Mouse (Mus musculus) heart, postnatal 0 days (tissue): ENCODE results near the gene Chd8. TPM values are rescaled to one million over a fixed set of nuclear protein-coding genes. Genes with fewer than 3 reads are reported as not detected.

ENCODE experiments used
- ATAC-seq: fragments of 200-750 bp; cut with Nextera tagmentation; 2 replicates; pipeline ENCODE4 v1.8.0; 2017; ENCODE audit warnings: low read depth, moderate number of reproducible peaks, moderate library complexity; ENCODE audit not compliant: insufficient read depth
- DNase-seq: peaks from one replicate; pipeline ENCODE4 v3.0.0-alpha.2; 2016; ENCODE audit warnings: low spot score
- H3K27ac ChIP-seq: fragments of 300-500 bp; sonication (generic); 2 replicates; pipeline ENCODE4 v1.5.1; 2014; ENCODE audit warnings: low read depth, mild to moderate bottlenecking
- H3K27me3 ChIP-seq: fragments of 300-500 bp; sonication (generic); 2 replicates; pipeline ENCODE4 v1.6.1; 2014; ENCODE audit warnings: low read length, mixed read lengths; ENCODE audit not compliant: control insufficient read depth, insufficient read depth
- H3K36me3 ChIP-seq: fragments of 300-500 bp; sonication (generic); replicated peaks from 2 replicates; pipeline ENCODE4 v1.6.1; 2014; ENCODE audit warnings: low read length, mixed read lengths; ENCODE audit not compliant: control insufficient read depth, insufficient read depth
- H3K4me1 ChIP-seq: fragments of 300-500 bp; sonication (generic); 2 replicates; pipeline ENCODE4 v1.6.1; 2014; ENCODE audit warnings: antibody characterized with exemption; ENCODE audit not compliant: control insufficient read depth, insufficient read depth
- H3K4me2 ChIP-seq: fragments of 300-500 bp; sonication (generic); 2 replicates; pipeline ENCODE4 v1.6.1; 2014; ENCODE audit warnings: low read depth, mild to moderate bottlenecking, low read length, moderate library complexity
- H3K4me3 ChIP-seq: fragments of 300-500 bp; sonication (generic); 2 replicates; pipeline ENCODE4 v1.5.1; 2014; ENCODE audit warnings: low read depth, low read length
- H3K9ac ChIP-seq: fragments of 300-500 bp; sonication (generic); replicated peaks from 2 replicates; pipeline ENCODE4 v1.6.1; 2014; ENCODE audit warnings: low read depth, low read length, mixed read lengths
- H3K9me3 ChIP-seq: fragments of 300-500 bp; sonication (generic); replicated peaks from 2 replicates; pipeline ENCODE4 v1.6.1; 2016; ENCODE audit warnings: low read length; ENCODE audit not compliant: control insufficient read depth
- CTCF ChIP-seq: IDR thresholded peaks from 2 replicates; pipeline ENCODE4 v1.5.1; 2016; ENCODE audit warnings: antibody characterized with exemption, control low read depth, low read depth
- EP300 ChIP-seq: IDR thresholded peaks from 2 replicates; pipeline ENCODE4 v1.6.1; 2016; ENCODE audit warnings: antibody characterized with exemption, low read depth
- WGBS: fragments of 180-500 bp; shearing (Covaris S2); extraction: QIAGEN DNeasy Blood & Tissue Kit; methylation state at CpG from one replicate; pipeline ENCODE4 v1.1.7; 2014; 5-methylcytosine and 5-hydroxymethylcytosine counted together
- polyA plus RNA-seq: library from polyadenylated mRNA; unstranded; fragments of >200 nt; fragmentation: Nextera tagmentation; extraction: Ambion mirVana; gene quantifications from 2 replicates; pipeline ENCODE4 v1.2.1, GENCODE M21; 2015
- total RNA-seq: library from RNA; depleted of rRNA; stranded (reverse); fragments of >200 nt; gene quantifications from 2 replicates; pipeline ENCODE4 v1.2.3, GENCODE M21; 2014; ENCODE audit warnings: low replicate concordance

Gene Chd8
- total and polyA plus RNA-seq, 2 experiments from 2014 or later = 13.0 to 28.8 TPM

- ATAC-seq = no peak
- TF ChIP-seq CTCF (no peak), EP300 (no peak)
- Histone ChIP-seq H3K27ac (no peak overlapping the region), H3K4me1 (no peaks in the 10 kb centered on the region), H3K4me2 (no peak overlapping the region), H3K9me3 (no peaks in the 10 kb centered on the region), H3K36me3 (peaks cover 38% of the 10 kb centered on the region), H3K27me3 (no peaks in the 10 kb centered on the region), H3K4me3 (no peak overlapping the region), H3K9ac (no peak overlapping the region)
- 85% methylated on average over 3 of the region's 3 CpGs for WGBS
- DNase-seq = no peak
Measured at GRCm38 (mm10) chr14:52284191-52284590, 26.6 kb upstream of the Chd8 start.

DNA sequence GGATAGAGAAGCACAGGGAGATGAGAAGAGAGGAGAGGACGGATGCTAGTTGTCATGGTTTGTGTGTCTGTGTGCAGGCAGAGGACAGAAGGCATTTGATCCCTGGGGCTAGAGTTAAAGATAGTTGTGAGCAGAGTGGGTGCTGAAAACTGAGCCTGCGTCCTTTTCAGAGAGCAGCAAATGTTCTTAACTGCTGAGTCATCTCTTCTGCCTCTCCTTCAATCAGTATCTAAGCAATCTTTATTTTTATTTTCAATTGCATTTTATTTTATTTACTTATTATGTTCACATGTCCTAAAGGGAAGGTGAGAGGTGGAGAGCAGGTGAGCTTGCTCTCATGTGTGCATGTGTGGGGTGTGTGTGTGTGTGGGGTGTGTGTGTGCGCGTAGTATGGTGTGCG, 26.0 kb upstream of the Chd8 start:
- TF ChIP-seq CTCF (no peak), EP300 (no peak)
- no peak overlapping the region for H3K4me3 ChIP-seq

DNA sequence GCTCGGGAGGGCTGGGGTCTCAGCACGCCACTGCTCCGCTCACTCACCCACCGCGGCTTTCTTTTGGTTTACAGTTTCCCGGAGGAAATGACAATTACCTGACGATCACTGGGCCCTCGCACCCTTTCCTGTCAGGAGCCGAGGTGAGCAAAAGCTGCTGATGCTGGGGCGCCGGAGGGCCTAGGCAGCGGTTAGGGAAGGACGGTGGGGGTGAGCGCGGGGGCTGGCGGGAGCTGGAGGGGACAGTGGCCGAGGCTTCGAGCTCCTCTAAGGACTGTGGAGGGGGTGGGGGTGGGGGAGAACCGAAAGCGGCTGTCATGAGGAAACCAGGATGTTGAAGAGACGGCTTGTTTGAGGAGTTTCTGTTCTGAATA, 22.2 kb upstream of the Chd8 start:
- TF ChIP-seq CTCF (no peak), EP300 (no peak)
- 0 out of 2 replicates have a peak, but pooled peaks have one; percentile 18 for ATAC-seq
- peak overlapping the region; percentile 69 for H3K4me2 ChIP-seq
- H3K4me1 ChIP-seq = no peaks in the 10 kb centered on the region
- H3K27me3 ChIP-seq = no peaks in the 10 kb centered on the region
- H3K27ac ChIP-seq = peak overlapping the region; percentile 87
- H3K9ac ChIP-seq = peak overlapping the region; percentile 86
- peaks cover 9% of the 10 kb centered on the region for H3K36me3 ChIP-seq
- H3K4me3 ChIP-seq = peak overlapping the region; percentile 88
- H3K9me3 ChIP-seq = no peaks in the 10 kb centered on the region
- peak; percentile 24 for DNase-seq
- 1% methylated on average over 21 of the region's 21 CpGs for WGBS

More for the DNA sequence above, 26.0 kb upstream of the Chd8 start:
- Histone ChIP-seq H3K4me2 (no peak overlapping the region), H3K9me3 (no peaks in the 10 kb centered on the region), H3K4me1 (no peaks in the 10 kb centered on the region), H3K27me3 (no peaks in the 10 kb centered on the region), H3K27ac (no peak overlapping the region), H3K9ac (no peak overlapping the region), H3K36me3 (peaks cover 35% of the 10 kb centered on the region)
- no peak for DNase-seq
- no peak for ATAC-seq
- 91% methylated on average over 5 of the region's 5 CpGs for WGBS

DNA sequence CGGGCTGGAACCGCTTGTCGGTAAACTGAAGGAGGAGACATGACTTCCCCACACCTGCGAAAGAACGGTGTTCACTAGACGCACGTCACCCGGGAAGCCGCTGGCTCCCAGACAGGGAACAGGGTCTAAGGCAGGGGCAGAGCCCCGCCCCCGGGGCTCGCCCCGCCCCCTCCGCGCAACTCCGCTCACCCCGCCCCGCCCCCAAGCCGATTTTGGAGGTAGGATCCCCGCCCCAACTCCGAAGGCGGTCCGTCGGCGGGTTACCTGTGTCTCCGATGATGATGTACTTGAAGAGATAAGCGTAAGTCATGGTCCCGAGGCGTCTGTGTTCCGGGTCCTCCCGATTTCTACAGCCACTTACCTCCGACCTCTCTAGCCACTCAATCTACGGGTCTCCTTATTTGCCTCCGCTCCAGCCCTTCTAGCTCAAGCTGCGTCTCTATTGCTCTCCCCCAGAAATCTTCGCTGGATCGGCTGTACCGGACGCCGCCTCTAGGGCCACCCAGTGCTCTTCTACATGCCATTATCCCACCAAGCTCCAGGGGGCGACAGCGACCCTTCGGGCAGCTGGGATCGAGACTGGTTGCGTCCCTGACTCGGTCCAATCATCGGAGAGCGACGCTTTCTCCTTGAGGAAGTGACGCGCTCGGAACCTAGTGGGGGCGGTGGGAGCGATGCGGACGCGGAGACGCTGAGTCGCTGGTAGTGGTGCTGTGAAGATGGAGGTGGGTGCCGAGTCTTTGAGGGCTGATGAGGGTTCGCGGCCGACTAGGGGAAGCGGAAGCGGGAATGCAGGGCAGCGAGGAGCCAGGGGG, 21.6 kb upstream of the Chd8 start, which contains the start of the genes Tox4 and Rab2b:
Tox4 (plus strand) TSS at position 215 of the 815 bp plus-strand sequence.
Rab2b (minus strand) TSS at position 614 of the 815 bp plus-strand sequence.
- DNase-seq (peak; percentile 98), ATAC-seq (peak; percentile 95)
- Histone ChIP-seq H3K27me3 (no peaks in the 10 kb centered on the region), H3K27ac (peak within 1 kb of the TSS; percentile 87), H3K9me3 (no peaks in the 10 kb centered on the region), H3K4me2 (peak within 1 kb of the TSS; percentile 69), H3K4me3 (peak within 1 kb of the TSS; percentile 88), H3K9ac (peak within 1 kb of the TSS; percentile 86), H3K4me1 (no peaks in the 10 kb centered on the region), H3K36me3 (peaks cover 15% of the 10 kb centered on the region)
- TF ChIP-seq CTCF (peak; percentile 100), EP300 (peak; percentile 51; the same call in 1 of the 2 replicates)
- WGBS = under 1% methylated on average over 66 of the region's 66 CpGs

- peaks cover 24% of the 10 kb centered on the region for H3K36me3 ChIP-seq
- DNase-seq (no peak), ATAC-seq (no peak)
- H3K27me3 ChIP-seq = no peaks in the 10 kb centered on the region
- H3K4me2 ChIP-seq = no peak overlapping the region
- H3K27ac ChIP-seq = no peak overlapping the region
- no peak overlapping the region for H3K9ac ChIP-seq
- H3K4me1 ChIP-seq = no peaks in the 10 kb centered on the region
- 85% methylated on average over 4 of the region's 4 CpGs for WGBS
- no peak for TF ChIP-seq CTCF
- no peak for TF ChIP-seq EP300
- H3K4me3 ChIP-seq = no peak overlapping the region
- H3K9me3 ChIP-seq = no peaks in the 10 kb centered on the region
Measured at GRCm38 (mm10) chr14:52277210-52277609, 19.6 kb upstream of the Chd8 start.
